Mouse (Mus musculus) heart, adult 2 months (tissue): ENCODE results near the gene Lrrc46. TPM values are rescaled to one million over a fixed set of nuclear protein-coding genes. Genes with fewer than 3 reads are reported as not detected.
A peak's percentile ranks its signal among the peaks of the same experiment; 100 is the strongest.

Experiments
- DNase-seq, 2 experiments: peaks; one replicate each; pipeline ENCODE4 v3.0.0; 2021
- H3K27ac ChIP-seq: fragments of 200-600 bp; 2 replicates; pipeline ENCODE4 v1.8.1; 2022
- H3K27me3 ChIP-seq: fragments of 200-500 bp; 2 replicates; pipeline ENCODE4 v1.6.1; 2012; ENCODE audit warnings: mild to moderate bottlenecking, low read length, inconsistent platforms, mixed read lengths; ENCODE audit not compliant: control insufficient read depth, insufficient read depth
- H3K36me3 ChIP-seq: fragments of 200-500 bp; 2 replicates; pipeline ENCODE4 v1.6.1; 2012; ENCODE audit warnings: low read length, inconsistent platforms; ENCODE audit not compliant: control insufficient read depth, insufficient read depth
- H3K4me1 ChIP-seq: fragments of 200-500 bp; 2 replicates; pipeline ENCODE4 v1.6.1; 2011; ENCODE audit warnings: low read length; ENCODE audit not compliant: control insufficient read depth, insufficient read depth
- H3K4me3 ChIP-seq: fragments of 200-600 bp; 2 replicates; pipeline ENCODE4 v1.8.1; 2022
- H3K79me2 ChIP-seq: fragments of 200-500 bp; replicated peaks from 2 replicates; pipeline ENCODE4 v1.6.1; 2012; ENCODE audit warnings: mild to moderate bottlenecking, inconsistent platforms, low read length, moderate library complexity, mixed read lengths; ENCODE audit not compliant: control insufficient read depth, insufficient read depth
- H3K9ac ChIP-seq: fragments of 200-500 bp; 2 replicates; pipeline ENCODE4 v1.6.1; 2012; ENCODE audit warnings: low read depth, mild to moderate bottlenecking, control low read depth, inconsistent platforms, low read length, mixed read lengths
- CTCF ChIP-seq: fragments of 200-600 bp; IDR thresholded peaks from 2 replicates; pipeline ENCODE4 v1.8.1; 2022; ENCODE audit warnings: antibody characterized with exemption, mild to moderate bottlenecking, moderate library complexity
- EP300 ChIP-seq: fragments of 200-500 bp; IDR thresholded peaks from 2 replicates; pipeline ENCODE4 v1.6.1; 2011; ENCODE audit warnings: low read depth, low read length, control low read depth; ENCODE audit not compliant: insufficient read depth
- POLR2A ChIP-seq: fragments of 200-500 bp; IDR thresholded peaks from 2 replicates; pipeline ENCODE4 v1.6.1; 2011; ENCODE audit warnings: mild to moderate bottlenecking, low read depth, low read length, control low read depth; ENCODE audit not compliant: insufficient read depth
- WGBS: fragments of 180-500 bp; shearing (Covaris S2); methylation state at CpG from one replicate; pipeline ENCODE4 v1.1.7; 2018; 5-methylcytosine and 5-hydroxymethylcytosine counted together
- intact Hi-C: fragments of 180-260 bp; cut with DNase I; formaldehyde crosslinking; loops from one replicate; pipeline ENCODE4 v1.15.1; 2025
- polyA plus RNA-seq: library from polyadenylated mRNA; depleted of rRNA; stranded (reverse); fragments of >200 nt; gene quantifications from 2 replicates; pipeline ENCODE4 v1.2.3, GENCODE M21; 2012
- total RNA-seq, 2 experiments: library from RNA; stranded (reverse); gene quantifications; 2 replicates each; pipeline ENCODE4 v1.2.3; 2021

Gene Lrrc46
- total and polyA plus RNA-seq, 3 experiments: 0.18 to 1.0 TPM; not detected in 1

GRCm38 (mm10) chr11:97021873-97022484 is 19.2 kb downstream of the Lrrc46 start:
- Histone ChIP-seq H3K4me3 (peak overlapping the region; percentile 74), H3K36me3 (no peaks in the 10 kb centered on the region), H3K27ac (peak overlapping the region; percentile 67), H3K9ac (peak overlapping the region; percentile 79), H3K79me2 (no peaks in the 10 kb centered on the region), H3K27me3 (peaks cover 23% of the 10 kb centered on the region), H3K4me1 (no peaks in the 10 kb centered on the region)
- 1% methylated on average over 50 of the region's 50 CpGs for WGBS
- intact Hi-C loops: loop anchor here (1.0 to 2.0 kb wide), 2 partner anchors 40 to 155 kb away; partner anchors contain the start of gene Sp2
- DNase-seq: peak; percentile 81 to 85
- TF ChIP-seq EP300 (peak; percentile 9; the same call in 1 of the 2 replicates), POLR2A (no peak), CTCF (peak; percentile 60)

GRCm38 (mm10) chr11:97021121-97021765 is 20.0 kb downstream of the Lrrc46 start:
- no peak for DNase-seq
- H3K4me1 ChIP-seq: no peaks in the 10 kb centered on the region
- H3K27me3 ChIP-seq: peaks cover 24% of the 10 kb centered on the region
- 2% methylated on average over 27 of the region's 27 CpGs for WGBS
- H3K36me3 ChIP-seq: no peaks in the 10 kb centered on the region
- TF ChIP-seq EP300 (no peak), CTCF (no peak), POLR2A (no peak)
- H3K9ac ChIP-seq: 0 out of 2 replicates have a peak overlapping the region, but pooled peaks have one; percentile 2
- peak overlapping the region; percentile 74 for H3K4me3 ChIP-seq
- H3K79me2 ChIP-seq: no peaks in the 10 kb centered on the region
- no peak overlapping the region for H3K27ac ChIP-seq
- intact Hi-C loops: no loop called here

GRCm38 (mm10) chr11:97019345-97019708 is 21.9 kb downstream of the Lrrc46 start:
- no peak overlapping the region for H3K27ac ChIP-seq
- 14% methylated on average over 13 of the region's 13 CpGs for WGBS
- DNase-seq: no peak
- intact Hi-C loops: no loop called here
- no peak overlapping the region for H3K9ac ChIP-seq
- no peaks in the 10 kb centered on the region for H3K4me1 ChIP-seq
- peaks cover 30% of the 10 kb centered on the region for H3K27me3 ChIP-seq
- H3K79me2 ChIP-seq: no peaks in the 10 kb centered on the region
- no peak overlapping the region for H3K4me3 ChIP-seq
- H3K36me3 ChIP-seq: no peaks in the 10 kb centered on the region
- TF ChIP-seq POLR2A: no peak
- TF ChIP-seq CTCF: no peak
- TF ChIP-seq EP300: no peak

GRCm38 (mm10) chr11:97018583-97019344 is 22.4 kb downstream of the Lrrc46 start:
- 3% methylated on average over 51 of the region's 68 CpGs for WGBS
- Histone ChIP-seq H3K9ac (no peak overlapping the region), H3K27ac (no peak overlapping the region), H3K4me1 (no peaks in the 10 kb centered on the region), H3K36me3 (no peaks in the 10 kb centered on the region), H3K4me3 (no peak overlapping the region), H3K79me2 (no peaks in the 10 kb centered on the region), H3K27me3 (peaks cover 30% of the 10 kb centered on the region)
- DNase-seq: no peak
- intact Hi-C loops: no loop called here
- no peak for TF ChIP-seq CTCF
- TF ChIP-seq POLR2A: no peak
- no peak for TF ChIP-seq EP300

- TF ChIP-seq EP300: no peak
- TF ChIP-seq CTCF: no peak
- TF ChIP-seq POLR2A: no peak
- H3K9ac ChIP-seq: no peak overlapping the region
- H3K27ac ChIP-seq: no peak overlapping the region
- no peak overlapping the region for H3K4me3 ChIP-seq
- H3K79me2 ChIP-seq: no peaks in the 10 kb centered on the region
- peaks cover 31% of the 10 kb centered on the region for H3K27me3 ChIP-seq
- no peaks in the 10 kb centered on the region for H3K36me3 ChIP-seq
- no peaks in the 10 kb centered on the region for H3K4me1 ChIP-seq
- no peak for DNase-seq
- 3% methylated on average over 36 of the region's 36 CpGs for WGBS
- intact Hi-C loops: no loop called here
These were observed 23.3 kb downstream of the Lrrc46 start for GRCm38 (mm10) chr11:97017696-97018582.
